In genomic region chr4:53196058-53196771, GRCm38 (mm10) we compare ENCODE assay signal across 8 mouse cellular contexts. TPM values are rescaled to one million over a fixed set of nuclear protein-coding genes. Genes with fewer than 3 reads are reported as not detected.
DNase-seq lines count a peak whose midpoint lies in the region; ATAC-seq lines count a peak whose summit lies in the region.

No protein-coding gene starts in this region.

- H3K4me1 ChIP-seq in embryonic facial prominence, embryonic 13.5 days, result peaks cover 15% of the 10 kb centered on the region
- peaks cover 3% of the 10 kb centered on the region; the same call in 1 of the 2 replicates for H3K4me1 ChIP-seq in midbrain, embryonic 11.5 days (ENCODE audit: control insufficient read depth, insufficient read depth, low read length)

- H3K27me3 ChIP-seq in embryonic facial prominence, embryonic 13.5 days, result no peaks in the 10 kb centered on the region
- no peaks in the 10 kb centered on the region for H3K27me3 ChIP-seq in midbrain, embryonic 11.5 days (ENCODE audit: control insufficient read depth, insufficient read depth, low read length)

- peak overlapping the region; percentile 56 for H3K27ac ChIP-seq in embryonic facial prominence, embryonic 13.5 days
- H3K27ac ChIP-seq in midbrain, embryonic 11.5 days (ENCODE audit: low read depth, low read length), result no peak overlapping the region

- H3K9me3 ChIP-seq in embryonic facial prominence, embryonic 13.5 days, result no peaks in the 10 kb centered on the region
- H3K9me3 ChIP-seq in midbrain, embryonic 11.5 days (ENCODE audit: control insufficient read depth, low read length), result no peaks in the 10 kb centered on the region

- peak overlapping the region; percentile 45 for H3K4me3 ChIP-seq in embryonic facial prominence, embryonic 13.5 days
- peak overlapping the region; percentile 29 for H3K4me3 ChIP-seq in midbrain, embryonic 11.5 days (ENCODE audit: low read depth, low read length)

- ATAC-seq in embryonic facial prominence, embryonic 13.5 days (ENCODE audit: insufficient number of reproducible peaks, insufficient read depth, low FRiP score, low TSS enrichment, low read depth), result peak; percentile 82; the same call in 1 of the 2 replicates
- ATAC-seq in midbrain, embryonic 11.5 days (ENCODE audit: low FRiP score), result peak; percentile 99

- peak; percentile 91 to 92 for DNase-seq in adrenal gland, postnatal 36 days
- DNase-seq in heart, adult 11 months, result peak; percentile 99
- peak; percentile 91 for DNase-seq in kidney, adult 11 months
- DNase-seq in left cerebral cortex, postnatal 4 days, result peak; percentile 89
- peak; percentile 98 for DNase-seq in midbrain, embryonic 11.5 days (ENCODE audit: low spot score, missing footprints)
- DNase-seq in right cerebral cortex, postnatal 4 days, result peak; percentile 81
- peak; percentile 87 for DNase-seq in yolk sac, embryonic 10.5 days (ENCODE audit: low spot score)

- 15% methylated on average over 24 of the region's 24 CpGs for WGBS in embryonic facial prominence, embryonic 13.5 days
- WGBS in midbrain, embryonic 11.5 days, result 13% methylated on average over 24 of the region's 24 CpGs

- peak overlapping the region; percentile 59 for H3K9ac ChIP-seq in embryonic facial prominence, embryonic 13.5 days
- no peak overlapping the region for H3K9ac ChIP-seq in midbrain, embryonic 11.5 days (ENCODE audit: low read length)

- H3K36me3 ChIP-seq in embryonic facial prominence, embryonic 13.5 days, result no peaks in the 10 kb centered on the region
- no peaks in the 10 kb centered on the region for H3K36me3 ChIP-seq in midbrain, embryonic 11.5 days (ENCODE audit: control insufficient read depth, insufficient read depth, low read length)

- H3K4me2 ChIP-seq in embryonic facial prominence, embryonic 13.5 days, result peak overlapping the region; percentile 57
- peak overlapping the region; percentile 30 for H3K4me2 ChIP-seq in midbrain, embryonic 11.5 days

- intact Hi-C loops in left cerebral cortex, postnatal 4 days (cut with DNase I), result no loop called here

RNA-seq across cellular contexts. Expression of gene Abca1, which starts 36.5 kb away (rescaled TPM):
- 100 to 1,000 TPM; 148 to 154 TPM for total RNA-seq in adrenal gland, postnatal 36 days (2021)
- 7.2 and 8.7 TPM in 2 replicates for polyA plus RNA-seq in embryonic facial prominence, embryonic 13.5 days (2015; fragmentation: Nextera tagmentation; extraction: Ambion mirVana)
- 10 to 100 TPM; 34.3 to 34.8 TPM for total RNA-seq in left cerebral cortex, postnatal 4 days (2021)
- polyA plus RNA-seq in midbrain, embryonic 11.5 days (2014; fragmentation: Nextera tagmentation; extraction: Ambion mirVana), result 5.4 and 5.8 TPM in 2 replicates

Comparison
In these comparisons a context has a peak if more than half of its experiments do, and no peak if none do; other contexts are left out.
1. RNA of gene Abca1, which starts 36.5 kb away (total RNA-seq): 148 to 154 TPM in adrenal gland, postnatal 36 days; 34.3 to 34.8 TPM in left cerebral cortex, postnatal 4 days; every median in the first group is over 4 times any median in the second.
2. Peak in every context shown above with its lines, with median percentiles within 50 percentile points of each other: DNase-seq.